Mouse (Mus musculus) forebrain, embryonic 13.5 days (tissue): ENCODE data around the gene Ache. TPM values are rescaled to one million over a fixed set of nuclear protein-coding genes. Genes with fewer than 3 reads are reported as not detected.

ENCODE experiments used
- ATAC-seq: fragments of 200-750 bp; cut with Nextera tagmentation; 2 replicates; pipeline ENCODE4 v1.8.0; 2017
- H3K27ac ChIP-seq: fragments of 300-500 bp; sonication (generic); 2 replicates; pipeline ENCODE4 v1.5.1; 2015; ENCODE audit warnings: inconsistent platforms, mild to moderate bottlenecking, moderate library complexity
- H3K27me3 ChIP-seq: fragments of 300-500 bp; sonication (generic); 2 replicates; pipeline ENCODE4 v1.6.1; 2015; ENCODE audit warnings: mild to moderate bottlenecking, inconsistent platforms
- H3K36me3 ChIP-seq: fragments of 300-500 bp; sonication (generic); 2 replicates; pipeline ENCODE4 v1.6.1; 2015; ENCODE audit warnings: mild to moderate bottlenecking, inconsistent platforms; ENCODE audit not compliant: poor library complexity, severe bottlenecking
- H3K4me1 ChIP-seq: fragments of 300-500 bp; sonication (generic); 2 replicates; pipeline ENCODE4 v1.6.1; 2015; ENCODE audit warnings: inconsistent platforms
- H3K4me2 ChIP-seq: fragments of 300-500 bp; sonication (generic); 2 replicates; pipeline ENCODE4 v1.6.1; 2015; ENCODE audit warnings: inconsistent platforms, mild to moderate bottlenecking, moderate library complexity
- H3K4me3 ChIP-seq: fragments of 300-500 bp; sonication (generic); 2 replicates; pipeline ENCODE4 v1.5.1; 2015; ENCODE audit warnings: mild to moderate bottlenecking, inconsistent platforms
- H3K9ac ChIP-seq: fragments of 300-500 bp; sonication (generic); 2 replicates; pipeline ENCODE4 v1.6.1; 2015; ENCODE audit warnings: mild to moderate bottlenecking, inconsistent platforms
- H3K9me3 ChIP-seq: fragments of 300-500 bp; sonication (generic); replicated peaks from 2 replicates; pipeline ENCODE4 v1.6.1; 2016; ENCODE audit warnings: inconsistent platforms
- WGBS: fragments of 180-500 bp; shearing (Covaris S2); methylation state at CpG from one replicate; pipeline ENCODE4 v1.1.7; 2015; 5-methylcytosine and 5-hydroxymethylcytosine counted together
- polyA plus RNA-seq: library from polyadenylated mRNA; unstranded; fragments of >200 nt; fragmentation: Nextera tagmentation; extraction: Ambion mirVana; gene quantifications from 2 replicates; pipeline ENCODE4 v1.2.1, GENCODE M21; 2015

The Ache gene
- polyA plus RNA-seq, 1 experiment from 2014 or later = 2.7 TPM

GRCm38 (mm10) chr5:137315084-137315903 is 28.0 kb downstream of the Ache start:
- H3K9me3 ChIP-seq = no peaks in the 10 kb centered on the region
- 35% methylated on average over 30 of the region's 30 CpGs for WGBS
- 0 out of 2 replicates have a peak, but pooled peaks have one; percentile 9 for ATAC-seq
- H3K4me2 ChIP-seq = peak overlapping the region; percentile 72
- peak overlapping the region; percentile 72 for H3K9ac ChIP-seq
- H3K4me1 ChIP-seq = peaks cover 38% of the 10 kb centered on the region
- H3K36me3 ChIP-seq = peaks cover 34% of the 10 kb centered on the region
- no peaks in the 10 kb centered on the region for H3K27me3 ChIP-seq
- H3K4me3 ChIP-seq = no peak overlapping the region
- peak overlapping the region; percentile 79 for H3K27ac ChIP-seq

GRCm38 (mm10) chr5:137317361-137317760 is 30.0 kb downstream of the Ache start:
- Histone ChIP-seq H3K27me3 (no peaks in the 10 kb centered on the region), H3K4me3 (no peak overlapping the region), H3K9ac (no peak overlapping the region), H3K36me3 (peaks cover 50% of the 10 kb centered on the region), H3K4me2 (no peak overlapping the region), H3K27ac (no peak overlapping the region), H3K9me3 (no peaks in the 10 kb centered on the region), H3K4me1 (peaks cover 34% of the 10 kb centered on the region)
- no peak for ATAC-seq
- 90% methylated on average over 8 of the region's 8 CpGs for WGBS

- no peak overlapping the region for H3K27ac ChIP-seq
- no peak overlapping the region for H3K4me2 ChIP-seq
- H3K9ac ChIP-seq = no peak overlapping the region
- peaks cover 22% of the 10 kb centered on the region for H3K4me1 ChIP-seq
- no peaks in the 10 kb centered on the region for H3K27me3 ChIP-seq
- ATAC-seq = no peak
- no peak overlapping the region for H3K4me3 ChIP-seq
- H3K36me3 ChIP-seq = peaks cover 60% of the 10 kb centered on the region
- 89% methylated on average over 1 of the region's 1 CpGs for WGBS
- H3K9me3 ChIP-seq = no peaks in the 10 kb centered on the region
These were observed 31.3 kb downstream of the Ache start for GRCm38 (mm10) chr5:137318570-137318969.

GRCm38 (mm10) chr5:137320996-137321395 is 33.7 kb downstream of the Ache start:
- Histone ChIP-seq H3K36me3 (peaks cover 69% of the 10 kb centered on the region), H3K4me2 (no peak overlapping the region), H3K9me3 (no peaks in the 10 kb centered on the region), H3K4me3 (no peak overlapping the region), H3K9ac (no peak overlapping the region), H3K27me3 (no peaks in the 10 kb centered on the region), H3K27ac (no peak overlapping the region), H3K4me1 (no peaks in the 10 kb centered on the region)
- over 99% methylated on average over 3 of the region's 3 CpGs for WGBS
- ATAC-seq = no peak

GRCm38 (mm10) chr5:137330910-137331309 is 43.6 kb downstream of the Ache start:
- Histone ChIP-seq H3K27ac (no peak overlapping the region), H3K27me3 (no peaks in the 10 kb centered on the region), H3K4me3 (no peak overlapping the region), H3K4me2 (no peak overlapping the region), H3K9me3 (no peaks in the 10 kb centered on the region), H3K9ac (no peak overlapping the region), H3K36me3 (peaks cover 16% of the 10 kb centered on the region), H3K4me1 (peaks cover 13% of the 10 kb centered on the region)
- 94% methylated on average over 7 of the region's 7 CpGs for WGBS
- ATAC-seq = no peak

- WGBS = 16% methylated on average over 15 of the region's 15 CpGs
- Histone ChIP-seq H3K4me2 (peak overlapping the region; percentile 94), H3K27ac (peak overlapping the region; percentile 48), H3K9me3 (no peaks in the 10 kb centered on the region), H3K4me3 (peak overlapping the region; percentile 62), H3K4me1 (peaks cover 13% of the 10 kb centered on the region), H3K9ac (peak overlapping the region; percentile 78), H3K36me3 (peaks cover 4% of the 10 kb centered on the region; the same call in 1 of the 2 replicates), H3K27me3 (no peaks in the 10 kb centered on the region)
- no peak; the same call in none of the 2 replicates for ATAC-seq
These were observed 45.7 kb downstream of the Ache start for GRCm38 (mm10) chr5:137332857-137333511.

- peak within 1 kb of the TSS; percentile 48 for H3K27ac ChIP-seq
- under 1% methylated on average over 44 of the region's 44 CpGs for WGBS
- ATAC-seq = peak; percentile 92
These were observed 46.3 kb downstream of the Ache start, which contains the start of gene Slc12a9 for GRCm38 (mm10) chr5:137333512-137334174. Gene Slc12a9, minus strand, starts transcription at chr5:137333597.

GRCm38 (mm10) chr5:137334317-137334716 is 47.0 kb downstream of the Ache start:
- H3K27me3 ChIP-seq = no peaks in the 10 kb centered on the region
- no peak overlapping the region for H3K27ac ChIP-seq
- H3K4me1 ChIP-seq = peaks cover 21% of the 10 kb centered on the region
- H3K4me3 ChIP-seq = no peak overlapping the region
- no peaks in the 10 kb centered on the region for H3K9me3 ChIP-seq
- no peak for ATAC-seq
- H3K9ac ChIP-seq = no peak overlapping the region
- H3K4me2 ChIP-seq = peak overlapping the region; percentile 94
- 0 out of 2 replicates have a peak, but pooled peaks cover 3% of the 10 kb centered on the region for H3K36me3 ChIP-seq
- 62% methylated on average over 10 of the region's 10 CpGs for WGBS

More at GRCm38 (mm10) chr5:137333512-137334174, 46.3 kb downstream of the Ache start, which contains the start of gene Slc12a9:
- Histone ChIP-seq H3K27me3 (no peaks in the 10 kb centered on the region), H3K9me3 (no peaks in the 10 kb centered on the region), H3K36me3 (0 out of 2 replicates have a peak, but pooled peaks cover 3% of the 10 kb centered on the region), H3K4me3 (peak within 1 kb of the TSS; percentile 62), H3K4me1 (peaks cover 14% of the 10 kb centered on the region), H3K9ac (peak within 1 kb of the TSS; percentile 78), H3K4me2 (peak within 1 kb of the TSS; percentile 94)

GRCm38 (mm10) chr5:137335066-137335465 is 47.7 kb downstream of the Ache start:
- Histone ChIP-seq H3K36me3 (0 out of 2 replicates have a peak, but pooled peaks cover 3% of the 10 kb centered on the region), H3K4me3 (no peak overlapping the region), H3K27me3 (no peaks in the 10 kb centered on the region), H3K4me2 (no peak overlapping the region), H3K9ac (no peak overlapping the region), H3K4me1 (peaks cover 28% of the 10 kb centered on the region), H3K9me3 (no peaks in the 10 kb centered on the region), H3K27ac (no peak overlapping the region)
- no peak for ATAC-seq
- WGBS = 68% methylated on average over 6 of the region's 6 CpGs

GRCm38 (mm10) chr5:137337190-137337589 is 49.9 kb downstream of the Ache start:
- no peak overlapping the region for H3K4me2 ChIP-seq
- peaks cover 24% of the 10 kb centered on the region for H3K4me1 ChIP-seq
- WGBS = 58% methylated on average over 8 of the region's 8 CpGs
- no peaks in the 10 kb centered on the region for H3K9me3 ChIP-seq
- H3K4me3 ChIP-seq = no peak overlapping the region
- no peaks in the 10 kb centered on the region for H3K36me3 ChIP-seq
- no peak overlapping the region for H3K27ac ChIP-seq
- no peak for ATAC-seq
- H3K9ac ChIP-seq = no peak overlapping the region
- no peaks in the 10 kb centered on the region for H3K27me3 ChIP-seq

- Histone ChIP-seq H3K4me3 (peak overlapping the region; percentile 43), H3K4me1 (peaks cover 15% of the 10 kb centered on the region), H3K27ac (peak overlapping the region; percentile 73), H3K9me3 (no peaks in the 10 kb centered on the region), H3K4me2 (peak overlapping the region; percentile 76), H3K27me3 (no peaks in the 10 kb centered on the region), H3K36me3 (no peaks in the 10 kb centered on the region), H3K9ac (peak overlapping the region; percentile 63)
- WGBS = 0% methylated on average over 19 of the region's 19 CpGs
- peak; percentile 85 for ATAC-seq
These were observed 50.9 kb downstream of the Ache start for GRCm38 (mm10) chr5:137338256-137338655.
